In the genomic region with DNA sequence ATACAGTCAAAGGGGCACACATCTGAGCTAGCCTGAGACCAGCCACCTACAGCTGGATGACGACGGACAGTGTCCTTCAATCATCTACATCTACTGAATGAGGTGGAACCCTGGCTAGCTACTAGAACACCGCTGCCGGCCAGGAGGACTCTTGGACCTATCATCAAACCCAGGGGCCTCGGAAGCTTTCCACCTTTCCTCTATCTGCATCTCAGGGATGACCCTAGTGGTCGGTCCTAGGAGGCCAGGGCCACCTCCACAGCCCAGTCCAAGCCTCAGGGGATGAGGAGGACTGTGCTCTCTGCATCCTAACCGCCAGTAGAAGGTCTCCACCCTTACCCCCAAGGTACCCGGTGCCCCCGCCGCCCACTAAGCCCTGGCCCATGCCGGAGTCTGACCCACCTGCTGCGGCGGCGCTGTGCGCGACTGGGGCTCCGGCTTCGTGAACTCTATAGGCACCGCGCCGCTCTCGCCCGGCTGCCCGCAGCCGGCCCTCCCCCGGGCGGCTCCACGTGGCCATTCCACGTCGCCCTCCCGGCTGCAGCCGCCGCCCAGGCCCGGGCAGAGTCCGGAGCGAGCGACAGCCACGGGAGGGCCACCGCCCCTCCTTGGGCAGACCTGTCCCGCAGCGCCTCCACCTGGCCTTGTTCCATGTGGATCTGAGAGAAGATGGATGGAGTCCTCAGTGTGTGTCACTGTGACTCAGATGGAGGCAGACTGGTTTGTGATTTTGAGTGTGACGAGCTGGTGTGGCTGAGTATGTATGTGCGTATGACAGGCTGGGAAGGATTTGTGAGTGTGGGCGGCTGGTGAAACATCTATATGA, we compare ENCODE assay signal across 8 mouse cellular contexts. TPM values are rescaled to one million over a fixed set of nuclear protein-coding genes. Genes with fewer than 3 reads are reported as not detected.
DNase-seq lines count a peak whose midpoint lies in the region; ATAC-seq and TF ChIP-seq lines count a peak whose summit lies in the region.

Cgref1 (minus strand) TSS at position 636 of the 826 bp plus-strand sequence.

- H3K27ac ChIP-seq in left cerebral cortex, adult 2 months = peak within 1 kb of the TSS; percentile 67

- DNase-seq in ZHBTc4 (ENCODE audit: low read depth, low spot score) = peak; percentile 72
- DNase-seq in cerebellum, adult 8-10 months = peak; percentile 73
- DNase-seq in frontal cortex, postnatal 10 days (ENCODE audit: low spot score in 2 of 2) = peak; percentile 66 to 68
- peak; percentile 55 for DNase-seq in induced T-regulatory cell, adult 2 months (ENCODE audit: low read depth)
- DNase-seq in left cerebral cortex, adult 2 months (ENCODE audit: extremely low spot score in 1 of 2, low spot score in 2 of 2) = peak; percentile 74 to 78
- peak; percentile 53 for DNase-seq in lung, postnatal 25 days (ENCODE audit: low spot score)
- peak; percentile 77 for DNase-seq in right cerebral cortex, postnatal 25 days

- intact Hi-C loops in left cerebral cortex, adult 2 months (cut with DNase I) = loop anchor here (1.0 kb wide), 1 partner anchor 48 kb away; no protein-coding TSS in a partner anchor

- ATAC-seq in erythroid progenitor cell, adult 5-6 weeks (replicated peaks; ENCODE audit: low FRiP score, poor library complexity, severe bottlenecking) = no peak

- peak; percentile 16 for TF ChIP-seq CTCF in left cerebral cortex, adult 2 months (IDR thresholded peaks at IDR 0.05)

- H3K4me3 ChIP-seq in left cerebral cortex, adult 2 months = peak within 1 kb of the TSS; percentile 60

RNA-seq across cellular contexts. Expression of gene Cgref1, which starts in this region (rescaled TPM):
- 10 to 100 TPM; 24.2 to 26.0 TPM for total RNA-seq in left cerebral cortex, adult 2 months (2021)
- not detected in 2 replicates for total RNA-seq in erythroid progenitor cell, adult 5-6 weeks (2015; ENCODE audit: low replicate concordance)
- not detected in 2 replicates for total RNA-seq in erythroid progenitor cell, adult 5-6 weeks (2017; ENCODE audit: low replicate concordance)

Comparison
In these comparisons a context has a peak if more than half of its experiments do, and no peak if none do; other contexts are left out.
1. RNA of gene Cgref1 (total RNA-seq): 24.2 to 26.0 TPM in left cerebral cortex, adult 2 months; not detected in erythroid progenitor cell, adult 5-6 weeks; every median in the first group is over 10 times any median in the second.
2. Peak in every context shown above with its lines, with median percentiles within 50 percentile points of each other: DNase-seq.